Mouse (Mus musculus) heart, adult 2 months (tissue): ENCODE data around the gene Gata3. TPM values are rescaled to one million over a fixed set of nuclear protein-coding genes. Genes with fewer than 3 reads are reported as not detected.
A peak's percentile ranks its signal among the peaks of the same experiment; 100 is the strongest.

Source experiments
- DNase-seq, 2 experiments: peaks; one replicate each; pipeline ENCODE4 v3.0.0; 2021
- H3K27ac ChIP-seq: fragments of 200-600 bp; 2 replicates; pipeline ENCODE4 v1.8.1; 2022
- H3K27me3 ChIP-seq: fragments of 200-500 bp; 2 replicates; pipeline ENCODE4 v1.6.1; 2012; ENCODE audit warnings: mild to moderate bottlenecking, low read length, inconsistent platforms, mixed read lengths; ENCODE audit not compliant: control insufficient read depth, insufficient read depth
- H3K36me3 ChIP-seq: fragments of 200-500 bp; 2 replicates; pipeline ENCODE4 v1.6.1; 2012; ENCODE audit warnings: low read length, inconsistent platforms; ENCODE audit not compliant: control insufficient read depth, insufficient read depth
- H3K4me1 ChIP-seq: fragments of 200-500 bp; 2 replicates; pipeline ENCODE4 v1.6.1; 2011; ENCODE audit warnings: low read length; ENCODE audit not compliant: control insufficient read depth, insufficient read depth
- H3K4me3 ChIP-seq: fragments of 200-600 bp; 2 replicates; pipeline ENCODE4 v1.8.1; 2022
- H3K79me2 ChIP-seq: fragments of 200-500 bp; replicated peaks from 2 replicates; pipeline ENCODE4 v1.6.1; 2012; ENCODE audit warnings: mild to moderate bottlenecking, inconsistent platforms, low read length, moderate library complexity, mixed read lengths; ENCODE audit not compliant: control insufficient read depth, insufficient read depth
- H3K9ac ChIP-seq: fragments of 200-500 bp; 2 replicates; pipeline ENCODE4 v1.6.1; 2012; ENCODE audit warnings: low read depth, mild to moderate bottlenecking, control low read depth, inconsistent platforms, low read length, mixed read lengths
- CTCF ChIP-seq: fragments of 200-600 bp; IDR thresholded peaks from 2 replicates; pipeline ENCODE4 v1.8.1; 2022; ENCODE audit warnings: antibody characterized with exemption, mild to moderate bottlenecking, moderate library complexity
- EP300 ChIP-seq: fragments of 200-500 bp; IDR thresholded peaks from 2 replicates; pipeline ENCODE4 v1.6.1; 2011; ENCODE audit warnings: low read depth, low read length, control low read depth; ENCODE audit not compliant: insufficient read depth
- POLR2A ChIP-seq: fragments of 200-500 bp; IDR thresholded peaks from 2 replicates; pipeline ENCODE4 v1.6.1; 2011; ENCODE audit warnings: mild to moderate bottlenecking, low read depth, low read length, control low read depth; ENCODE audit not compliant: insufficient read depth
- WGBS: fragments of 180-500 bp; shearing (Covaris S2); methylation state at CpG from one replicate; pipeline ENCODE4 v1.1.7; 2018; 5-methylcytosine and 5-hydroxymethylcytosine counted together
- intact Hi-C: fragments of 180-260 bp; cut with DNase I; formaldehyde crosslinking; loops from one replicate; pipeline ENCODE4 v1.15.1; 2025
- polyA plus RNA-seq: library from polyadenylated mRNA; depleted of rRNA; stranded (reverse); fragments of >200 nt; gene quantifications from 2 replicates; pipeline ENCODE4 v1.2.3, GENCODE M21; 2012; rRNA removed
- total RNA-seq, 2 experiments: library from RNA; stranded (reverse); gene quantifications; 2 replicates each; pipeline ENCODE4 v1.2.3; 2021

Gene Gata3
- total and polyA plus RNA-seq, 3 experiments, result 0.57 to 0.91 (median 0.59) TPM

- H3K4me3 ChIP-seq, result no peak overlapping the region
- no peaks in the 10 kb centered on the region for H3K27me3 ChIP-seq
- no peak overlapping the region for H3K27ac ChIP-seq
- H3K36me3 ChIP-seq, result no peaks in the 10 kb centered on the region
- DNase-seq, result peak; percentile 26 to 29
- H3K79me2 ChIP-seq, result no peaks in the 10 kb centered on the region
- no peak overlapping the region for H3K9ac ChIP-seq
- H3K4me1 ChIP-seq, result no peaks in the 10 kb centered on the region
- TF ChIP-seq POLR2A, result no peak
- no peak for TF ChIP-seq CTCF
- TF ChIP-seq EP300, result no peak
- intact Hi-C loops, result no loop called here
- 66% methylated on average over 8 of the region's 8 CpGs for WGBS
Observed at GRCm38 (mm10) chr2:9820611-9821010, 69.2 kb downstream of the Gata3 start.

GRCm38 (mm10) chr2:9818177-9818785 is 71.6 kb downstream of the Gata3 start:
- TF ChIP-seq CTCF (no peak), POLR2A (no peak), EP300 (no peak)
- no peaks in the 10 kb centered on the region for H3K36me3 ChIP-seq
- H3K4me3 ChIP-seq, result no peak overlapping the region
- no peak overlapping the region for H3K9ac ChIP-seq
- no peaks in the 10 kb centered on the region for H3K4me1 ChIP-seq
- intact Hi-C loops, result no loop called here
- H3K27ac ChIP-seq, result no peak overlapping the region
- H3K27me3 ChIP-seq, result no peaks in the 10 kb centered on the region
- 37% methylated on average over 7 of the region's 7 CpGs for WGBS
- no peaks in the 10 kb centered on the region for H3K79me2 ChIP-seq
- DNase-seq, result no peak

Other genes starting within 250 kb of the Gata3 start
- gene 4930412O13Rik, start 8.8 kb downstream of the Gata3 start, total RNA-seq, result not detected
- gene 4930412O13Rik, start 8.8 kb downstream of the Gata3 start, polyA plus RNA-seq, result not detected in 2 replicates
- gene 9230102O04Rik, start 494 bp downstream of the Gata3 start, total RNA-seq, result not detected
- gene 9230102O04Rik, start 494 bp downstream of the Gata3 start, polyA plus RNA-seq, result not detected in 2 replicates
- gene Taf3, start 158.6 kb upstream of the Gata3 start, total RNA-seq, result 1 to 10 TPM; 8.2 to 8.6 TPM
- gene Taf3, start 158.6 kb upstream of the Gata3 start, polyA plus RNA-seq, result 3.0 and 4.3 TPM in 2 replicates
- 1,000 to 10,000 TPM; 1,340 to 1,622 TPM for gene Atp5c1, start 190.5 kb upstream of the Gata3 start, total RNA-seq
- gene Atp5c1, start 190.5 kb upstream of the Gata3 start, polyA plus RNA-seq, result 1,558 and 2,463 TPM in 2 replicates
- 1 to 10 TPM; 6.5 to 7.7 TPM for gene Kin, start 190.6 kb upstream of the Gata3 start, total RNA-seq
- 3.8 and 4.9 TPM in 2 replicates for gene Kin, start 190.6 kb upstream of the Gata3 start, polyA plus RNA-seq
- gene Itih2, start 241.4 kb upstream of the Gata3 start, total RNA-seq, result under 1 TPM; 0.21 to 0.84 TPM
- 0.80 and 1.8 TPM in 2 replicates for gene Itih2, start 241.4 kb upstream of the Gata3 start, polyA plus RNA-seq